Mouse (Mus musculus) liver, embryonic 11.5 days (tissue): ENCODE measurements around the gene Fbxw9. TPM values are rescaled to one million over a fixed set of nuclear protein-coding genes. Genes with fewer than 3 reads are reported as not detected.

Source experiments
- ATAC-seq: fragments of 200-750 bp; cut with Nextera tagmentation; replicated peaks from 2 replicates; pipeline ENCODE4 v1.8.0; 2017; ENCODE audit warnings: moderate number of reproducible peaks, mild to moderate bottlenecking, moderate TSS enrichment, moderate library complexity; ENCODE audit not compliant: low FRiP score
- DNase-seq: peaks from one replicate; pipeline ENCODE4 v3.0.0-alpha.2; 2017; ENCODE audit warnings: low spot score
- H3K27ac ChIP-seq: fragments of 300-500 bp; sonication (generic); 2 replicates; pipeline ENCODE4 v1.5.1; 2014; ENCODE audit warnings: mild to moderate bottlenecking, low read depth, low read length, control low read depth
- H3K27me3 ChIP-seq: fragments of 300-500 bp; sonication (generic); replicated peaks from 2 replicates; pipeline ENCODE4 v1.6.1; 2014; ENCODE audit warnings: low read length, mixed read lengths; ENCODE audit not compliant: control insufficient read depth, insufficient read depth
- H3K36me3 ChIP-seq: fragments of 300-500 bp; sonication (generic); 2 replicates; pipeline ENCODE4 v1.6.1; 2014; ENCODE audit warnings: mild to moderate bottlenecking, low read length, moderate library complexity, mixed read lengths; ENCODE audit not compliant: control insufficient read depth, insufficient read depth
- H3K4me1 ChIP-seq: fragments of 300-500 bp; sonication (generic); replicated peaks from 2 replicates; pipeline ENCODE4 v1.6.1; 2014; ENCODE audit warnings: low read length, mixed read lengths; ENCODE audit not compliant: control insufficient read depth, insufficient read depth
- H3K4me2 ChIP-seq: fragments of 300-500 bp; sonication (generic); 2 replicates; pipeline ENCODE4 v1.6.1; 2014; ENCODE audit warnings: mild to moderate bottlenecking, control low read depth, moderate library complexity
- H3K4me3 ChIP-seq: fragments of 300-500 bp; sonication (generic); 2 replicates; pipeline ENCODE4 v1.5.1; 2014; ENCODE audit warnings: low read depth, low read length, control low read depth
- H3K9ac ChIP-seq: fragments of 300-500 bp; sonication (generic); 2 replicates; pipeline ENCODE4 v1.6.1; 2014; ENCODE audit warnings: low read depth, low read length, control low read depth
- H3K9me3 ChIP-seq: fragments of 300-500 bp; sonication (generic); 2 replicates; pipeline ENCODE4 v1.6.1; 2016; ENCODE audit warnings: low read length, inconsistent platforms, mixed read lengths; ENCODE audit not compliant: control insufficient read depth
- WGBS: fragments of 180-500 bp; shearing (Covaris S2); extraction: QIAGEN DNeasy Blood & Tissue Kit; methylation state at CpG from one replicate; pipeline ENCODE4 v1.1.7; 2014; 5-methylcytosine and 5-hydroxymethylcytosine counted together
- polyA plus RNA-seq: library from polyadenylated mRNA; unstranded; fragments of >200 nt; fragmentation: Nextera tagmentation; extraction: Ambion mirVana; gene quantifications from 2 replicates; pipeline ENCODE4 v1.2.1, GENCODE M21; 2014

The Fbxw9 gene
- polyA plus RNA-seq, 1 experiment from 2014 or later: 17.4 TPM

DNA sequence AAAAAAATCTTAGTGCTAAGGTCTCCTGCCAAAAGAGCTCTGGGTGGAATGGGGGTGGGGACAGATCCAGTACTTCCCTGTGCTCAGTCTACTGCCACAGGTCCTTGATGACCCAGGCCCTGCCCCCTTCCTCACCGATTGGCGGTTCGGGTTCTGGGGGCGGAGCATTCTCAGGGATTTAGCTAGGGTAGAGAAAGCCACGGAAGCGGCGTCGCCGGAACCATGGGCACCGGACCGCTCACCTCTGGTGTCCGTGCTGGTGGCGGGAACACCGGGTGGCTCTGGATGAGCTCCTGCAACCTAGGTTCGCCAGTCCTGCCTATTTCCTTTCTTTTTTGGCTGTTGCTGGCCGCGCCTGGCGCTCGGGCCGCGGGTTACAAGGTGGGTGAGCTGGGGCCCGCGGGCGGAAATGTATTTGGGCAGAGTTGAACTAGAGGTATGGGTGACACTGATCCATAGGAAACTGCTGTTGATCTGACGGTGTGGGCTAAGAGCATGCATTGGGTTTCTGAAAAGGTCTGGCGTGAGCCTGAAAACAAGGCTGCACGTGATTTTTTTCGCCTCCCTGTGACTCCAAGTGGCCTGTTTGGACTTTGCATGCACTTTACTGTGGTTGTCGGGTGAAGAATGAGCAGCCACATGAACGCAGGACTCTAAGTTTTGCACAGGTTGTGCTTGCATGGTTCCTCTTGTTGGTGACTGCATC lies 23.4 kb downstream of the Fbxw9 start, which contains the start of gene Man2b1:
Gene Man2b1, plus strand, starts transcription at position 163 of the 706 bp plus-strand sequence.
- under 1% methylated on average over 30 of the region's 30 CpGs for WGBS
- H3K9ac ChIP-seq: peak within 1 kb of the TSS; percentile 76
- H3K4me2 ChIP-seq: peak within 1 kb of the TSS; percentile 92
- peak within 1 kb of the TSS; percentile 54; the same call in 1 of the 2 replicates for H3K27ac ChIP-seq
- H3K4me3 ChIP-seq: peak within 1 kb of the TSS; percentile 75
- no peaks in the 10 kb centered on the region for H3K27me3 ChIP-seq
- H3K4me1 ChIP-seq: peaks cover 28% of the 10 kb centered on the region
- DNase-seq (peak; percentile 79), ATAC-seq (peak; percentile 85)
- no peaks in the 10 kb centered on the region for H3K9me3 ChIP-seq
- peaks cover 5% of the 10 kb centered on the region; the same call in 1 of the 2 replicates for H3K36me3 ChIP-seq

GRCm38 (mm10) chr8:85084633-85085032 lies 24.8 kb downstream of the Fbxw9 start:
- DNase-seq: no peak
- Histone ChIP-seq H3K9ac (no peak overlapping the region), H3K4me3 (peak overlapping the region; percentile 75), H3K36me3 (peaks cover 6% of the 10 kb centered on the region; the same call in 1 of the 2 replicates), H3K27me3 (no peaks in the 10 kb centered on the region), H3K4me1 (peaks cover 26% of the 10 kb centered on the region), H3K9me3 (no peaks in the 10 kb centered on the region), H3K27ac (no peak overlapping the region), H3K4me2 (peak overlapping the region; percentile 92)
- no peak for ATAC-seq
- 53% methylated on average over 8 of the region's 8 CpGs for WGBS

- Histone ChIP-seq H3K9me3 (no peaks in the 10 kb centered on the region), H3K27ac (no peak overlapping the region), H3K4me1 (peaks cover 26% of the 10 kb centered on the region), H3K4me3 (no peak overlapping the region), H3K27me3 (no peaks in the 10 kb centered on the region), H3K9ac (no peak overlapping the region), H3K36me3 (peaks cover 6% of the 10 kb centered on the region; the same call in 1 of the 2 replicates), H3K4me2 (no peak overlapping the region)
- no peak for DNase-seq
- WGBS: 68% methylated on average over 3 of the region's 3 CpGs
- no peak for ATAC-seq
These were observed 26.4 kb downstream of the Fbxw9 start for GRCm38 (mm10) chr8:85086238-85086637.

- peaks cover 6% of the 10 kb centered on the region; the same call in 1 of the 2 replicates for H3K36me3 ChIP-seq
- no peaks in the 10 kb centered on the region for H3K27me3 ChIP-seq
- no peak overlapping the region for H3K4me3 ChIP-seq
- DNase-seq (no peak), ATAC-seq (no peak)
- no peak overlapping the region for H3K9ac ChIP-seq
- H3K4me1 ChIP-seq: peaks cover 7% of the 10 kb centered on the region
- H3K27ac ChIP-seq: no peak overlapping the region
- 73% methylated on average over 2 of the region's 2 CpGs for WGBS
- no peaks in the 10 kb centered on the region for H3K9me3 ChIP-seq
- no peak overlapping the region for H3K4me2 ChIP-seq
These were observed 28.9 kb downstream of the Fbxw9 start for GRCm38 (mm10) chr8:85088771-85089170.

DNA sequence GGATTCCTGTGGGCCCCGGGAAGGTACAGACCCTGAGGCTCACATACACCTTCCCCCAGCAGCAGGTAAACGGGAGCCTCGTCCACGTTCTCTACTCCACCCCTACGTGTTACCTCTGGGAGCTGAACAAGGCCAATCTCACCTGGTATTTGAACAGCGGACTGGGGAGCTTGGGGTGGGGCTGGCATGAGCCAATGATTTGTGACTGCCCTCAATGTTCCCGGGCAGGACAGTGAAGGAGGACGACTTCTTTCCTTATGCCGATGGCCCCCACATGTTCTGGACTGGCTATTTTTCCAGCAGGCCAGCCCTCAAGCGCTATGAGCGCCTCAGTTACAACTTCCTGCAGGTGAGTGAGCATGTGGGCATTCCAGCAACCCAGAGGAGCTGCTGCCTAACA lies 31.0 kb downstream of the Fbxw9 start:
- ATAC-seq (no peak), DNase-seq (no peak)
- H3K36me3 ChIP-seq: peaks cover 14% of the 10 kb centered on the region; the same call in 1 of the 2 replicates
- no peak overlapping the region for H3K27ac ChIP-seq
- H3K4me2 ChIP-seq: no peak overlapping the region
- no peaks in the 10 kb centered on the region for H3K9me3 ChIP-seq
- H3K9ac ChIP-seq: no peak overlapping the region
- WGBS: 94% methylated on average over 11 of the region's 11 CpGs
- H3K4me3 ChIP-seq: no peak overlapping the region
- H3K27me3 ChIP-seq: no peaks in the 10 kb centered on the region
- no peaks in the 10 kb centered on the region for H3K4me1 ChIP-seq

- H3K36me3 ChIP-seq: peaks cover 14% of the 10 kb centered on the region; the same call in 1 of the 2 replicates
- no peak; the same call in 1 of the 2 replicates for ATAC-seq
- no peak for DNase-seq
These were observed 31.8 kb downstream of the Fbxw9 start for GRCm38 (mm10) chr8:85091526-85092090.

GRCm38 (mm10) chr8:85095051-85095450 lies 35.2 kb downstream of the Fbxw9 start:
- Histone ChIP-seq H3K4me2 (no peak overlapping the region), H3K4me1 (no peaks in the 10 kb centered on the region), H3K27ac (no peak overlapping the region), H3K27me3 (no peaks in the 10 kb centered on the region), H3K4me3 (no peak overlapping the region), H3K9me3 (no peaks in the 10 kb centered on the region), H3K9ac (no peak overlapping the region), H3K36me3 (peaks cover 14% of the 10 kb centered on the region; the same call in 1 of the 2 replicates)
- 91% methylated on average over 13 of the region's 13 CpGs for WGBS
- DNase-seq: no peak
- no peak for ATAC-seq

More at GRCm38 (mm10) chr8:85091526-85092090, 31.8 kb downstream of the Fbxw9 start:
- no peak overlapping the region for H3K4me3 ChIP-seq
- no peak overlapping the region for H3K4me2 ChIP-seq
- no peaks in the 10 kb centered on the region for H3K4me1 ChIP-seq
- H3K9ac ChIP-seq: no peak overlapping the region
- H3K9me3 ChIP-seq: no peaks in the 10 kb centered on the region
- no peaks in the 10 kb centered on the region for H3K27me3 ChIP-seq
- H3K27ac ChIP-seq: no peak overlapping the region
- WGBS: 50% methylated on average over 21 of the region's 21 CpGs

- H3K9ac ChIP-seq: no peak overlapping the region
- DNase-seq (no peak), ATAC-seq (no peak)
- no peak overlapping the region for H3K4me3 ChIP-seq
- H3K9me3 ChIP-seq: no peaks in the 10 kb centered on the region
- H3K4me2 ChIP-seq: no peak overlapping the region
- H3K36me3 ChIP-seq: peaks cover 14% of the 10 kb centered on the region; the same call in 1 of the 2 replicates
- 92% methylated on average over 7 of the region's 7 CpGs for WGBS
- no peaks in the 10 kb centered on the region for H3K27me3 ChIP-seq
- no peaks in the 10 kb centered on the region for H3K4me1 ChIP-seq
- H3K27ac ChIP-seq: no peak overlapping the region
These were observed 35.7 kb downstream of the Fbxw9 start for GRCm38 (mm10) chr8:85095566-85095965.
